Mouse (Mus musculus) v-Abl transformed pro-B cells (cell line): ENCODE data around the gene Foxq1.

ENCODE experiments used
- in situ Hi-C, 2 experiments: fragments of 400-800 bp; cut with MboI; formaldehyde crosslinking; loops; one replicate each; pipeline ENCODE4 v1.15.1; 2025; ENCODE audit not compliant: unreplicated experiment in 2 of 2

The Foxq1 gene

GRCm38 (mm10) chr13:31567617-31568294, 11.8 kb downstream of the Foxq1 start:
- in situ Hi-C loops = no loop called here

GRCm38 (mm10) chr13:31572806-31573508, 17.0 kb downstream of the Foxq1 start:
- in situ Hi-C loops = no loop called here

GRCm38 (mm10) chr13:31574627-31575026, 18.7 kb downstream of the Foxq1 start:
- in situ Hi-C loops = no loop called here

GRCm38 (mm10) chr13:31576696-31577095, 20.8 kb downstream of the Foxq1 start:
- in situ Hi-C loops = no loop called here

- in situ Hi-C loops = no loop called here
Observed at GRCm38 (mm10) chr13:31577576-31577975, 21.6 kb downstream of the Foxq1 start.

GRCm38 (mm10) chr13:31578389-31578788, 22.5 kb downstream of the Foxq1 start:
- in situ Hi-C loops = no loop called here

GRCm38 (mm10) chr13:31579866-31580265, 23.9 kb downstream of the Foxq1 start:
- in situ Hi-C loops = no loop called here

- in situ Hi-C loops = no loop called here
Observed at GRCm38 (mm10) chr13:31587341-31587740, 31.4 kb downstream of the Foxq1 start.

- in situ Hi-C loops = no loop called here
Observed at GRCm38 (mm10) chr13:31599576-31599975, 43.6 kb downstream of the Foxq1 start.

- in situ Hi-C loops = loop anchor here in 1 of 2 experiments (25.0 kb wide), 1 partner anchor 842 kb away; no protein-coding TSS in a partner anchor
Observed at GRCm38 (mm10) chr13:31603964-31604363, 48.0 kb downstream of the Foxq1 start.
